In the genomic region with DNA sequence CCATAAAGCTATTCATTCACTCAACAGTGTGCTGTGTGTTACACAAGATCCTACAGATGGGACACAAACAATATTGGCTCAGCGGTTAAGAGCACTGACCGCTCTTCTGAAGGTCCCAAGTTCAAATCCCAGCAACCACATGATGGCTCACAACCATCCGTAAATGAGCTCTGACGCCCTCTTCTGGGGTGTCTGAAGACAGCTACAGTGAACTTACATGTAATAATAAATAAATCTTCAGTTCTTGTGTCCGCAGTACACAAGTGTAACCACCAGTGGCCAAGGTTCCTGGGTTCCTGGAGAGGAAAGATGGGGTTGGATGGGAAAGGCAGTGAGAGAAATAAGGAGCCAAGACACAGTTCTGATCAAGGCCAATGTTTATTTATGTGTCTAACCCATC, we compare ENCODE assay signal across 19 mouse cellular contexts. TPM values are rescaled to one million over a fixed set of nuclear protein-coding genes. Genes with fewer than 3 reads are reported as not detected.
A peak's percentile ranks its signal among the peaks of the same experiment; 100 is the strongest.
DNase-seq lines count a peak whose midpoint lies in the region; ATAC-seq and TF ChIP-seq lines count a peak whose summit lies in the region.
"Had no signal": no experiment of that assay in that cellular context is flagged by ENCODE, and none has a peak within 500 bp of the region (broad histone marks: within the 10 kb centered on the region; RNA-seq: fewer than 3 reads in every experiment).

No protein-coding gene starts in this region.

- no peak for ATAC-seq in intestine, postnatal 0 days
- ATAC-seq in intestine, embryonic 15.5 days: no peak
- no peak for ATAC-seq in midbrain, postnatal 0 days (ENCODE audit: low FRiP score)
- ATAC-seq in midbrain, embryonic 16.5 days: no peak
- ATAC-seq in stomach, postnatal 0 days (ENCODE audit: low FRiP score, low TSS enrichment): no peak
- ATAC-seq: forebrain, embryonic 15.5 days; hindbrain, embryonic 16.5 days had no signal

- no peak overlapping the region for H3K4me3 ChIP-seq in intestine, postnatal 0 days (ENCODE audit: low read depth, low read length)
- H3K4me3 ChIP-seq in intestine, embryonic 15.5 days (replicated peaks): no peak overlapping the region
- no peak overlapping the region for H3K4me3 ChIP-seq in midbrain, postnatal 0 days (ENCODE audit: low read depth, low read length)
- H3K4me3 ChIP-seq in midbrain, embryonic 16.5 days (ENCODE audit: low read depth, low read length): no peak overlapping the region
- H3K4me3 ChIP-seq in stomach, postnatal 0 days (ENCODE audit: low read depth, low read length): no peak overlapping the region
- H3K4me3 ChIP-seq: forebrain, embryonic 15.5 days; limb, embryonic 13.5 days; lung, embryonic 15.5 days; myocyte had no signal

- 75% methylated on average over 5 of the region's 5 CpGs for WGBS in intestine, postnatal 0 days
- WGBS in intestine, embryonic 15.5 days: 74% methylated on average over 5 of the region's 5 CpGs
- WGBS in midbrain, postnatal 0 days: 74% methylated on average over 5 of the region's 5 CpGs
- WGBS in midbrain, embryonic 16.5 days: 76% methylated on average over 5 of the region's 5 CpGs
- WGBS in stomach, postnatal 0 days: 62% methylated on average over 5 of the region's 5 CpGs

- H3K27ac ChIP-seq in intestine, postnatal 0 days (ENCODE audit: low read depth, low read length): no peak overlapping the region
- no peak overlapping the region for H3K27ac ChIP-seq in intestine, embryonic 15.5 days
- H3K27ac ChIP-seq in midbrain, postnatal 0 days (ENCODE audit: low read depth, low read length): no peak overlapping the region
- H3K27ac ChIP-seq in midbrain, embryonic 16.5 days (ENCODE audit: low read length): no peak overlapping the region
- H3K27ac ChIP-seq in stomach, postnatal 0 days (replicated peaks): no peak overlapping the region
- H3K27ac ChIP-seq: forebrain, embryonic 15.5 days; limb, embryonic 13.5 days; lung, embryonic 15.5 days had no signal

- H3K36me3 ChIP-seq in intestine, postnatal 0 days (ENCODE audit: control insufficient read depth, insufficient read depth): peaks cover 15% of the 10 kb centered on the region
- no peaks in the 10 kb centered on the region for H3K36me3 ChIP-seq in intestine, embryonic 15.5 days
- H3K36me3 ChIP-seq in midbrain, postnatal 0 days (ENCODE audit: insufficient read depth, low read length): 0 out of 2 replicates have a peak, but pooled peaks cover 4% of the 10 kb centered on the region
- H3K36me3 ChIP-seq in midbrain, embryonic 16.5 days (ENCODE audit: control insufficient read depth, insufficient read depth, low read length): peaks cover 6% of the 10 kb centered on the region
- peaks cover 4% of the 10 kb centered on the region; the same call in 1 of the 2 replicates for H3K36me3 ChIP-seq in stomach, postnatal 0 days (ENCODE audit: control insufficient read depth, insufficient read depth, low read length)

- no peak for DNase-seq in midbrain, postnatal 0 days (ENCODE audit: low spot score)
- peak; percentile 37 for DNase-seq in NIH3T3 (ENCODE audit: low read depth)
- no peak for DNase-seq in stomach, postnatal 0 days (ENCODE audit: low spot score)
- DNase-seq in gastrocnemius, adult 8-10 months (ENCODE audit: low spot score in 2 of 2): no peak
- DNase-seq: adrenal gland, postnatal 36 days; heart, adult 18-20 months; heart, postnatal 10 days; right cerebral cortex, adult 18-20 months; spleen, adult 18-20 months; thymus, postnatal 36 days had no signal

- H3K4me2 ChIP-seq in intestine, postnatal 0 days (replicated peaks; ENCODE audit: low read depth): no peak overlapping the region
- H3K4me2 ChIP-seq in intestine, embryonic 15.5 days (replicated peaks): no peak overlapping the region
- H3K4me2 ChIP-seq in midbrain, postnatal 0 days (ENCODE audit: low read depth, low read length, poor library complexity, severe bottlenecking): no peak overlapping the region
- H3K4me2 ChIP-seq in midbrain, embryonic 16.5 days (ENCODE audit: low read length): no peak overlapping the region
- no peak overlapping the region for H3K4me2 ChIP-seq in stomach, postnatal 0 days (replicated peaks; ENCODE audit: low read depth)
- H3K4me2 ChIP-seq: forebrain, embryonic 15.5 days; limb, embryonic 13.5 days; lung, embryonic 15.5 days; midbrain, embryonic 11.5 days had no signal

- no peaks in the 10 kb centered on the region for H3K9me3 ChIP-seq in intestine, postnatal 0 days (ENCODE audit: control insufficient read depth)
- no peaks in the 10 kb centered on the region for H3K9me3 ChIP-seq in intestine, embryonic 15.5 days
- no peaks in the 10 kb centered on the region for H3K9me3 ChIP-seq in midbrain, postnatal 0 days (ENCODE audit: low read length)
- no peaks in the 10 kb centered on the region for H3K9me3 ChIP-seq in midbrain, embryonic 16.5 days (replicated peaks; ENCODE audit: control insufficient read depth, low read length, poor library complexity, severe bottlenecking)
- H3K9me3 ChIP-seq in stomach, postnatal 0 days (ENCODE audit: control insufficient read depth, low read length): no peaks in the 10 kb centered on the region
- H3K9me3 ChIP-seq: forebrain, embryonic 15.5 days; limb, embryonic 13.5 days; lung, embryonic 15.5 days had no signal

- no peak overlapping the region for H3K9ac ChIP-seq in intestine, postnatal 0 days (ENCODE audit: low read depth, low read length)
- no peak overlapping the region for H3K9ac ChIP-seq in intestine, embryonic 15.5 days
- no peak overlapping the region for H3K9ac ChIP-seq in midbrain, postnatal 0 days (replicated peaks; ENCODE audit: low read length, poor library complexity, severe bottlenecking)
- H3K9ac ChIP-seq in midbrain, embryonic 16.5 days (ENCODE audit: low read depth, low read length): no peak overlapping the region
- H3K9ac ChIP-seq in stomach, postnatal 0 days (ENCODE audit: low read length): no peak overlapping the region
- H3K9ac ChIP-seq: forebrain, embryonic 15.5 days; limb, embryonic 13.5 days; lung, embryonic 15.5 days had no signal

- TF ChIP-seq EP300 in stomach, postnatal 0 days (optimal IDR thresholded peaks at IDR 0.05): no peak

- no peaks in the 10 kb centered on the region for H3K4me1 ChIP-seq in intestine, postnatal 0 days (replicated peaks; ENCODE audit: control insufficient read depth, insufficient read depth, low read length)
- peaks cover under 1% of the 10 kb centered on the region for H3K4me1 ChIP-seq in intestine, embryonic 15.5 days (replicated peaks)
- peaks cover under 1% of the 10 kb centered on the region; the same call in 1 of the 2 replicates for H3K4me1 ChIP-seq in midbrain, postnatal 0 days (ENCODE audit: insufficient read depth, low read length)
- peaks cover 3% of the 10 kb centered on the region for H3K4me1 ChIP-seq in midbrain, embryonic 16.5 days (ENCODE audit: control insufficient read depth, insufficient read depth, low read length)
- H3K4me1 ChIP-seq in stomach, postnatal 0 days (replicated peaks; ENCODE audit: control insufficient read depth, insufficient read depth): no peaks in the 10 kb centered on the region

- H3K27me3 ChIP-seq in intestine, postnatal 0 days (replicated peaks; ENCODE audit: control insufficient read depth, insufficient read depth, low read length): no peaks in the 10 kb centered on the region
- no peaks in the 10 kb centered on the region for H3K27me3 ChIP-seq in intestine, embryonic 15.5 days (replicated peaks)
- no peaks in the 10 kb centered on the region for H3K27me3 ChIP-seq in midbrain, postnatal 0 days (ENCODE audit: insufficient read depth, low read length)
- H3K27me3 ChIP-seq in midbrain, embryonic 16.5 days (ENCODE audit: control insufficient read depth, insufficient read depth, low read depth, low read length): no peaks in the 10 kb centered on the region
- no peaks in the 10 kb centered on the region for H3K27me3 ChIP-seq in stomach, postnatal 0 days (ENCODE audit: control insufficient read depth, insufficient read depth, low read length)
- H3K27me3 ChIP-seq: forebrain, embryonic 15.5 days; limb, embryonic 13.5 days; lung, embryonic 15.5 days had no signal

- TF ChIP-seq CTCF in intestine, postnatal 0 days (IDR thresholded peaks at IDR 0.05; ENCODE audit: low read depth): peak; percentile 59
- TF ChIP-seq CTCF in midbrain, postnatal 0 days (IDR thresholded peaks at IDR 0.05): peak; percentile 46
- peak; percentile 57 for TF ChIP-seq CTCF in stomach, postnatal 0 days (IDR thresholded peaks at IDR 0.05; ENCODE audit: low read depth)

RNA-seq across cellular contexts. Expression of a gene that starts 4.2 kb away (rescaled TPM):
- polyA plus RNA-seq in intestine, postnatal 0 days (2015; fragmentation: Nextera tagmentation; extraction: Ambion mirVana): 42.4 and 44.9 TPM in 2 replicates
- 68.3 and 77.4 TPM in 2 replicates for polyA plus RNA-seq in intestine, embryonic 15.5 days (2015; fragmentation: Nextera tagmentation; extraction: Ambion mirVana)
- 10.8 and 22.8 TPM in 2 replicates for total RNA-seq in midbrain, postnatal 0 days (2014; rRNA removed)
- 43.9 and 50.1 TPM in 2 replicates for polyA plus RNA-seq in midbrain, postnatal 0 days (2015; fragmentation: Nextera tagmentation; extraction: Ambion mirVana)
- 42.6 and 48.3 TPM in 2 replicates for polyA plus RNA-seq in midbrain, embryonic 16.5 days (2015; fragmentation: Nextera tagmentation; extraction: Ambion mirVana)
- 37.1 and 39.2 TPM in 2 replicates for polyA plus RNA-seq in stomach, postnatal 0 days (2015; fragmentation: Nextera tagmentation; extraction: Ambion mirVana)
- total RNA-seq in gastrocnemius, adult 8-10 months (2022): 10 to 100 TPM; 25.0 to 33.4 (median 29.7) TPM

RNA-seq across cellular contexts. Expression of a gene that starts 23.9 kb away (rescaled TPM):
- 33.5 and 33.8 TPM in 2 replicates for polyA plus RNA-seq in intestine, postnatal 0 days (2015; fragmentation: Nextera tagmentation; extraction: Ambion mirVana)
- polyA plus RNA-seq in intestine, embryonic 15.5 days (2015; fragmentation: Nextera tagmentation; extraction: Ambion mirVana): 21.5 and 23.4 TPM in 2 replicates
- 11.4 and 27.2 TPM in 2 replicates for total RNA-seq in midbrain, postnatal 0 days (2014; rRNA removed)
- 5.5 and 6.0 TPM in 2 replicates for polyA plus RNA-seq in midbrain, postnatal 0 days (2015; fragmentation: Nextera tagmentation; extraction: Ambion mirVana)
- 7.5 and 7.6 TPM in 2 replicates for polyA plus RNA-seq in midbrain, embryonic 16.5 days (2015; fragmentation: Nextera tagmentation; extraction: Ambion mirVana)
- polyA plus RNA-seq in stomach, postnatal 0 days (2015; fragmentation: Nextera tagmentation; extraction: Ambion mirVana): 12.1 and 12.6 TPM in 2 replicates
- total RNA-seq in gastrocnemius, adult 8-10 months (2022): 1 to 10 TPM; 3.3 to 8.9 (median 4.4) TPM

RNA-seq across cellular contexts. Expression of a gene that starts 24.6 kb away (rescaled TPM):
- 382 and 400 TPM in 2 replicates for polyA plus RNA-seq in intestine, postnatal 0 days (2015; fragmentation: Nextera tagmentation; extraction: Ambion mirVana)
- polyA plus RNA-seq in intestine, embryonic 15.5 days (2015; fragmentation: Nextera tagmentation; extraction: Ambion mirVana): 97.7 TPM in 2 replicates
- 21.6 and 27.7 TPM in 2 replicates for total RNA-seq in midbrain, postnatal 0 days (2014; rRNA removed)
- polyA plus RNA-seq in midbrain, postnatal 0 days (2015; fragmentation: Nextera tagmentation; extraction: Ambion mirVana): 44.3 and 51.2 TPM in 2 replicates
- 38.9 and 41.4 TPM in 2 replicates for polyA plus RNA-seq in midbrain, embryonic 16.5 days (2015; fragmentation: Nextera tagmentation; extraction: Ambion mirVana)
- 148 and 155 TPM in 2 replicates for polyA plus RNA-seq in stomach, postnatal 0 days (2015; fragmentation: Nextera tagmentation; extraction: Ambion mirVana)
- total RNA-seq in gastrocnemius, adult 8-10 months (2022): 10 to 100 TPM; 22.7 to 40.7 (median 35.6) TPM
